Mouse (Mus musculus): ENCODE results near the gene Vps11.

- TF ChIP-seq CTCF (IDR thresholded peaks at IDR 0.05; ENCODE audit: low read depth), result no peak
- no peak for TF ChIP-seq EP300 (IDR thresholded peaks at IDR 0.05; ENCODE audit: low read depth)
Measured at GRCm38 (mm10) chr9:44327064-44327711, 34.3 kb downstream of the Vps11 start.

Measured in heart, postnatal 0 days (tissue).